Mouse (Mus musculus): ENCODE measurements around the gene Tuba1b.

DNA sequence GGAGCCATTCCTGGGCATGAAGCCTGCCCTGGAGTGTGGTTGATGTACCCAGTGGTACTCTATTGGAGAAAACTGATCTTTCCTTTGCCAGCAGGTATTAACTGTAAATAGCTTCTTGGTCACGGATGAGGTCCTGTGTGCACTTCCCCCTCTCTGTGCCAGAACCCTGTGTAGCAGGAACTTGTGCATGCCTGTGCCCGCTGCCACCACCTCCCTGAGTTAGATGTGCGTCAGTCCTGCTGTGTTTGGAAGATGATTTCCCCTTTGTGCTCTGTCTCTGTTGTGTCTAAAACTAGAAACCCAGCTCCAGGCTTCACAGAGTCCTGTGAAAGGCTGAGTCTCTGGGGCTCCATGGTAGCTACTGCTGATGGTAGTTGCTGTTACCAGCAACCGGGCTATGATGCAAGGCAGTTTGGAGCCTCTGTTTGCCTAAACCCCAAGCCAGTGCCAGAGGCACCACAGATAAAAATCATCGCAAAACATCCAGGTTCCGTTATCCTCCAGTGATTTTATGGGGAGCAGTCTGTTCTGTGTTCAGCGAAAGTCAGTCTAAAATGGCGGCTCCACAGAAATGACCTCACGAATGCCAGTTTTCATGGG is 38.8 kb upstream of the Tuba1b start:
- TF ChIP-seq CTCF (IDR thresholded peaks at IDR 0.05; ENCODE audit: low read depth, low read length) (no peak), POLR2A (IDR thresholded peaks at IDR 0.05; ENCODE audit: insufficient read depth, low read length) (no peak)
